Mouse (Mus musculus) heart, embryonic 10.5 days (tissue): ENCODE results near the gene Mavs. TPM values are rescaled to one million over a fixed set of nuclear protein-coding genes. Genes with fewer than 3 reads are reported as not detected.

Experiments used
- DNase-seq: peaks from one replicate; pipeline ENCODE4 v3.0.0-alpha.2; 2017; ENCODE audit warnings: low spot score
- H3K27ac ChIP-seq: fragments of 300-500 bp; sonication (generic); 2 replicates; pipeline ENCODE4 v1.5.1; 2016; ENCODE audit warnings: mild to moderate bottlenecking
- H3K27me3 ChIP-seq: fragments of 300-500 bp; sonication (generic); 2 replicates; pipeline ENCODE4 v1.6.1; 2016; ENCODE audit warnings: mild to moderate bottlenecking; ENCODE audit not compliant: poor library complexity, insufficient read depth, severe bottlenecking
- H3K36me3 ChIP-seq: fragments of 300-500 bp; sonication (generic); 2 replicates; pipeline ENCODE4 v1.6.1; 2016; ENCODE audit warnings: mild to moderate bottlenecking, moderate library complexity
- H3K4me1 ChIP-seq: fragments of 300-500 bp; sonication (generic); 2 replicates; pipeline ENCODE4 v1.6.1; 2016; ENCODE audit warnings: mild to moderate bottlenecking
- H3K4me3 ChIP-seq: fragments of 300-500 bp; sonication (generic); 2 replicates; pipeline ENCODE4 v1.5.1; 2016; ENCODE audit warnings: mild to moderate bottlenecking, moderate library complexity
- H3K9me3 ChIP-seq: fragments of 300-500 bp; sonication (generic); 2 replicates; pipeline ENCODE4 v1.6.1; 2016; ENCODE audit warnings: mild to moderate bottlenecking, moderate library complexity
- WGBS: fragments of 180-500 bp; shearing (Covaris S2); methylation state at CpG from one replicate; pipeline ENCODE4 v1.1.7; 2016; 5-methylcytosine and 5-hydroxymethylcytosine counted together
- polyA plus RNA-seq: library from polyadenylated mRNA; unstranded; fragments of >200 nt; fragmentation: Nextera tagmentation; extraction: Ambion mirVana; gene quantifications from 2 replicates; pipeline ENCODE4 v1.2.1, GENCODE M21; 2016

Mavs gene
- polyA plus RNA-seq, 1 experiment from 2014 or later = 20.3 TPM

GRCm38 (mm10) chr2:131255738-131256137 lies 21.9 kb downstream of the Mavs start:
- no peak overlapping the region for H3K4me3 ChIP-seq
- H3K4me1 ChIP-seq = peaks cover 27% of the 10 kb centered on the region
- H3K36me3 ChIP-seq = no peaks in the 10 kb centered on the region
- DNase-seq = peak; percentile 81
- 64% methylated on average over 3 of the region's 3 CpGs for WGBS
- H3K27me3 ChIP-seq = no peaks in the 10 kb centered on the region
- no peak overlapping the region for H3K27ac ChIP-seq
- H3K9me3 ChIP-seq = no peaks in the 10 kb centered on the region

GRCm38 (mm10) chr2:131258693-131259092 lies 24.8 kb downstream of the Mavs start:
- no peak overlapping the region for H3K27ac ChIP-seq
- no peaks in the 10 kb centered on the region for H3K27me3 ChIP-seq
- H3K4me1 ChIP-seq = peaks cover 31% of the 10 kb centered on the region
- H3K9me3 ChIP-seq = no peaks in the 10 kb centered on the region
- DNase-seq = no peak
- H3K4me3 ChIP-seq = no peak overlapping the region
- 86% methylated on average over 8 of the region's 8 CpGs for WGBS
- no peaks in the 10 kb centered on the region for H3K36me3 ChIP-seq

- H3K27me3 ChIP-seq = no peaks in the 10 kb centered on the region
- H3K4me1 ChIP-seq = peaks cover 37% of the 10 kb centered on the region
- 28% methylated on average over 9 of the region's 9 CpGs for WGBS
- peak overlapping the region; percentile 31; the same call in 1 of the 2 replicates for H3K4me3 ChIP-seq
- no peaks in the 10 kb centered on the region for H3K36me3 ChIP-seq
- peak overlapping the region; percentile 99 for H3K27ac ChIP-seq
- DNase-seq = peak; percentile 78
- no peaks in the 10 kb centered on the region for H3K9me3 ChIP-seq
These were observed 26.9 kb downstream of the Mavs start for GRCm38 (mm10) chr2:131260544-131261307.

- Histone ChIP-seq H3K9me3 (no peaks in the 10 kb centered on the region), H3K27ac (peak overlapping the region; percentile 99), H3K36me3 (no peaks in the 10 kb centered on the region), H3K4me3 (peak overlapping the region; percentile 87), H3K4me1 (peaks cover 37% of the 10 kb centered on the region), H3K27me3 (no peaks in the 10 kb centered on the region)
- WGBS = 5% methylated on average over 10 of the region's 10 CpGs
- no peak for DNase-seq
These were observed 27.8 kb downstream of the Mavs start for GRCm38 (mm10) chr2:131261481-131262212.

- Histone ChIP-seq H3K4me1 (peaks cover 34% of the 10 kb centered on the region), H3K27ac (peak within 1 kb of the TSS; percentile 99), H3K9me3 (no peaks in the 10 kb centered on the region), H3K27me3 (no peaks in the 10 kb centered on the region), H3K4me3 (peak within 1 kb of the TSS; percentile 87), H3K36me3 (no peaks in the 10 kb centered on the region)
- under 1% methylated on average over 49 of the region's 49 CpGs for WGBS
- DNase-seq = peak; percentile 99
These were observed 28.4 kb downstream of the Mavs start, which contains the start of gene Pank2 for GRCm38 (mm10) chr2:131262213-131262672. Gene Pank2, plus strand, starts transcription at chr2:131262495.

- Histone ChIP-seq H3K27me3 (no peaks in the 10 kb centered on the region), H3K4me3 (peak overlapping the region; percentile 87), H3K27ac (peak overlapping the region; percentile 99), H3K9me3 (no peaks in the 10 kb centered on the region), H3K36me3 (no peaks in the 10 kb centered on the region), H3K4me1 (peaks cover 31% of the 10 kb centered on the region)
- under 1% methylated on average over 59 of the region's 59 CpGs for WGBS
- DNase-seq = no peak
These were observed 29.1 kb downstream of the Mavs start for GRCm38 (mm10) chr2:131262680-131263670.

- WGBS = 80% methylated on average over 6 of the region's 6 CpGs
- Histone ChIP-seq H3K27ac (no peak overlapping the region), H3K9me3 (no peaks in the 10 kb centered on the region), H3K4me1 (peaks cover 31% of the 10 kb centered on the region), H3K4me3 (peak overlapping the region; percentile 87), H3K36me3 (0 out of 2 replicates have a peak, but pooled peaks cover 3% of the 10 kb centered on the region), H3K27me3 (no peaks in the 10 kb centered on the region)
- DNase-seq = no peak
These were observed 30.2 kb downstream of the Mavs start for GRCm38 (mm10) chr2:131264027-131264426.

- whole genome bisulfite sequencing = 79% methylated on average over 2 of the region's 2 CpGs
- no peaks in the 10 kb centered on the region for H3K9me3 ChIP-seq
- peaks cover 30% of the 10 kb centered on the region for H3K4me1 ChIP-seq
- H3K27ac ChIP-seq = no peak overlapping the region
- peaks cover 7% of the 10 kb centered on the region; the same call in 1 of the 2 replicates for H3K36me3 ChIP-seq
- no peak overlapping the region for H3K4me3 ChIP-seq
- H3K27me3 ChIP-seq = no peaks in the 10 kb centered on the region
- DNase-seq = no peak
These were observed 31.2 kb downstream of the Mavs start for GRCm38 (mm10) chr2:131265056-131265455.

GRCm38 (mm10) chr2:131275493-131275892 lies 41.6 kb downstream of the Mavs start:
- Histone ChIP-seq H3K4me1 (no peaks in the 10 kb centered on the region), H3K27ac (no peak overlapping the region), H3K36me3 (peaks cover 75% of the 10 kb centered on the region), H3K27me3 (no peaks in the 10 kb centered on the region), H3K9me3 (no peaks in the 10 kb centered on the region), H3K4me3 (no peak overlapping the region)
- 94% methylated on average over 3 of the region's 3 CpGs for WGBS
- no peak for DNase-seq

- Histone ChIP-seq H3K36me3 (peaks cover 78% of the 10 kb centered on the region), H3K9me3 (no peaks in the 10 kb centered on the region), H3K27ac (no peak overlapping the region), H3K4me1 (no peaks in the 10 kb centered on the region), H3K4me3 (no peak overlapping the region), H3K27me3 (no peaks in the 10 kb centered on the region)
- DNase-seq = no peak
- 84% methylated on average over 5 of the region's 5 CpGs for WGBS
These were observed 42.9 kb downstream of the Mavs start for GRCm38 (mm10) chr2:131276722-131277121.

- no peaks in the 10 kb centered on the region for H3K27me3 ChIP-seq
- peaks cover 84% of the 10 kb centered on the region for H3K36me3 ChIP-seq
- H3K4me3 ChIP-seq = no peak overlapping the region
These were observed 47.7 kb downstream of the Mavs start for GRCm38 (mm10) chr2:131281596-131281995.

GRCm38 (mm10) chr2:131286276-131286675 lies 52.4 kb downstream of the Mavs start:
- DNase-seq = no peak
- no peak overlapping the region for H3K4me3 ChIP-seq
- H3K27me3 ChIP-seq = no peaks in the 10 kb centered on the region
- no peaks in the 10 kb centered on the region for H3K4me1 ChIP-seq
- H3K9me3 ChIP-seq = no peaks in the 10 kb centered on the region
- H3K36me3 ChIP-seq = peaks cover 79% of the 10 kb centered on the region
- WGBS = 87% methylated on average over 1 of the region's 1 CpGs
- H3K27ac ChIP-seq = no peak overlapping the region

More at GRCm38 (mm10) chr2:131281596-131281995, 47.7 kb downstream of the Mavs start:
- WGBS = 90% methylated on average over 1 of the region's 1 CpGs
- Histone ChIP-seq H3K27ac (no peak overlapping the region), H3K9me3 (no peaks in the 10 kb centered on the region), H3K4me1 (no peaks in the 10 kb centered on the region)
- DNase-seq = no peak
